Mouse (Mus musculus) liver, embryonic 12.5 days (tissue): ENCODE measurements at regions not wholly inside any gene's neighbourhood (a gene's known extent, or its start where the extent isn't known, plus 50 kb on each side); places are given as distances from the start of the nearest gene placed in this dataset.

Experiments used
- ATAC-seq: fragments of 200-750 bp; cut with Nextera tagmentation; 2 replicates; pipeline ENCODE4 v1.8.0; 2017; ENCODE audit warnings: moderate number of reproducible peaks, mild to moderate bottlenecking, moderate library complexity
- H3K27ac ChIP-seq: fragments of 300-500 bp; sonication (generic); 2 replicates; pipeline ENCODE4 v1.5.1; 2016; ENCODE audit warnings: mild to moderate bottlenecking
- H3K27me3 ChIP-seq: fragments of 300-500 bp; sonication (generic); replicated peaks from 2 replicates; pipeline ENCODE4 v1.6.1; 2016; ENCODE audit warnings: mild to moderate bottlenecking, moderate library complexity
- H3K36me3 ChIP-seq: fragments of 300-500 bp; sonication (generic); 2 replicates; pipeline ENCODE4 v1.6.1; 2016; ENCODE audit warnings: mild to moderate bottlenecking, moderate library complexity
- H3K4me1 ChIP-seq: fragments of 300-500 bp; sonication (generic); 2 replicates; pipeline ENCODE4 v1.6.1; 2016
- H3K4me2 ChIP-seq: fragments of 300-500 bp; sonication (generic); 2 replicates; pipeline ENCODE4 v1.6.1; 2016; ENCODE audit warnings: mild to moderate bottlenecking, moderate library complexity
- H3K4me3 ChIP-seq: fragments of 300-500 bp; sonication (generic); 2 replicates; pipeline ENCODE4 v1.5.1; 2016; ENCODE audit warnings: mild to moderate bottlenecking, moderate library complexity
- H3K9ac ChIP-seq: fragments of 300-500 bp; sonication (generic); 2 replicates; pipeline ENCODE4 v1.6.1; 2016; ENCODE audit warnings: mild to moderate bottlenecking, moderate library complexity
- H3K9me3 ChIP-seq: fragments of 300-500 bp; sonication (generic); replicated peaks from 2 replicates; pipeline ENCODE4 v1.6.1; 2016; ENCODE audit warnings: mild to moderate bottlenecking, moderate library complexity
- WGBS: fragments of 180-500 bp; shearing (Covaris S2); methylation state at CpG from one replicate; pipeline ENCODE4 v1.1.7; 2016; ENCODE audit not compliant: insufficient replicate concordance; 5-methylcytosine and 5-hydroxymethylcytosine counted together

- Histone ChIP-seq H3K9ac (no peak overlapping the region), H3K4me3 (no peak overlapping the region), H3K27me3 (no peaks in the 10 kb centered on the region), H3K4me1 (no peaks in the 10 kb centered on the region; the same call in 1 of the 2 replicates), H3K9me3 (no peaks in the 10 kb centered on the region), H3K27ac (no peak overlapping the region), H3K36me3 (no peaks in the 10 kb centered on the region), H3K4me2 (no peak overlapping the region)
- no peak for ATAC-seq
- WGBS, result 43% methylated on average over 4 of the region's 4 CpGs
Measured at GRCm38 (mm10) chr4:87658316-87658715, 374.8 kb downstream of the Mllt3 start.

- no peaks in the 10 kb centered on the region for H3K27me3 ChIP-seq
- H3K4me3 ChIP-seq, result no peak overlapping the region
- H3K27ac ChIP-seq, result no peak overlapping the region
- no peak overlapping the region for H3K4me2 ChIP-seq
- no peaks in the 10 kb centered on the region for H3K36me3 ChIP-seq
- no peaks in the 10 kb centered on the region for H3K9me3 ChIP-seq
- H3K4me1 ChIP-seq, result no peaks in the 10 kb centered on the region; the same call in 1 of the 2 replicates
- ATAC-seq, result no peak
- 29% methylated on average over 2 of the region's 2 CpGs for WGBS
- no peak overlapping the region for H3K9ac ChIP-seq
Measured at GRCm38 (mm10) chr4:87657855-87658254, 375.3 kb downstream of the Mllt3 start.

- no peak overlapping the region for H3K4me3 ChIP-seq
- no peak overlapping the region for H3K27ac ChIP-seq
- H3K27me3 ChIP-seq, result peaks cover 3% of the 10 kb centered on the region; the same call in 1 of the 2 replicates
- H3K9ac ChIP-seq, result no peak overlapping the region
- H3K36me3 ChIP-seq, result no peaks in the 10 kb centered on the region
- WGBS, result 43% methylated on average over 5 of the region's 5 CpGs
- no peak overlapping the region for H3K4me2 ChIP-seq
- no peaks in the 10 kb centered on the region; the same call in 1 of the 2 replicates for H3K4me1 ChIP-seq
- no peaks in the 10 kb centered on the region for H3K9me3 ChIP-seq
- no peak for ATAC-seq
Measured at GRCm38 (mm10) chr4:87653440-87654165, 379.6 kb downstream of the Mllt3 start.

GRCm38 (mm10) chr4:87652314-87652934 lies 380.7 kb downstream of the Mllt3 start:
- Histone ChIP-seq H3K9ac (no peak overlapping the region), H3K4me3 (no peak overlapping the region), H3K4me2 (no peak overlapping the region), H3K36me3 (no peaks in the 10 kb centered on the region), H3K9me3 (no peaks in the 10 kb centered on the region), H3K4me1 (no peaks in the 10 kb centered on the region), H3K27me3 (peaks cover 3% of the 10 kb centered on the region; the same call in 1 of the 2 replicates), H3K27ac (no peak overlapping the region)
- WGBS, result 53% methylated on average over 8 of the region's 8 CpGs
- ATAC-seq, result no peak

- Histone ChIP-seq H3K36me3 (no peaks in the 10 kb centered on the region), H3K27me3 (peaks cover 3% of the 10 kb centered on the region; the same call in 1 of the 2 replicates), H3K4me2 (no peak overlapping the region), H3K4me3 (no peak overlapping the region), H3K9ac (no peak overlapping the region), H3K9me3 (no peaks in the 10 kb centered on the region), H3K27ac (no peak overlapping the region), H3K4me1 (no peaks in the 10 kb centered on the region)
- WGBS, result 69% methylated on average over 3 of the region's 3 CpGs
- no peak for ATAC-seq
Measured at GRCm38 (mm10) chr4:87651275-87651674, 381.9 kb downstream of the Mllt3 start.

GRCm38 (mm10) chr4:87650837-87651236 lies 382.3 kb downstream of the Mllt3 start:
- no peak overlapping the region for H3K9ac ChIP-seq
- H3K4me3 ChIP-seq, result no peak overlapping the region
- no peaks in the 10 kb centered on the region for H3K9me3 ChIP-seq
- no peaks in the 10 kb centered on the region for H3K4me1 ChIP-seq
- H3K36me3 ChIP-seq, result no peaks in the 10 kb centered on the region
- no peak for ATAC-seq
- peaks cover 3% of the 10 kb centered on the region; the same call in 1 of the 2 replicates for H3K27me3 ChIP-seq
- no peak overlapping the region for H3K4me2 ChIP-seq
- 62% methylated on average over 6 of the region's 6 CpGs for WGBS
- no peak overlapping the region for H3K27ac ChIP-seq

GRCm38 (mm10) chr4:87650393-87650792 lies 382.8 kb downstream of the Mllt3 start:
- Histone ChIP-seq H3K36me3 (no peaks in the 10 kb centered on the region), H3K27me3 (peaks cover 3% of the 10 kb centered on the region; the same call in 1 of the 2 replicates), H3K4me2 (no peak overlapping the region), H3K4me1 (no peaks in the 10 kb centered on the region), H3K9ac (no peak overlapping the region), H3K4me3 (no peak overlapping the region), H3K27ac (no peak overlapping the region), H3K9me3 (no peaks in the 10 kb centered on the region)
- ATAC-seq, result no peak
- 65% methylated on average over 3 of the region's 3 CpGs for WGBS

GRCm38 (mm10) chr4:87648919-87649318 lies 384.2 kb downstream of the Mllt3 start:
- no peak overlapping the region for H3K9ac ChIP-seq
- no peaks in the 10 kb centered on the region for H3K36me3 ChIP-seq
- no peaks in the 10 kb centered on the region for H3K9me3 ChIP-seq
- H3K4me3 ChIP-seq, result no peak overlapping the region
- no peak overlapping the region for H3K4me2 ChIP-seq
- no peak for ATAC-seq
- no peak overlapping the region for H3K27ac ChIP-seq
- H3K27me3 ChIP-seq, result peaks cover 3% of the 10 kb centered on the region; the same call in 1 of the 2 replicates
- no peaks in the 10 kb centered on the region for H3K4me1 ChIP-seq

GRCm38 (mm10) chr4:87647932-87648911 lies 384.9 kb downstream of the Mllt3 start:
- Histone ChIP-seq H3K4me3 (no peak overlapping the region), H3K4me2 (peak overlapping the region; percentile 41), H3K9me3 (no peaks in the 10 kb centered on the region), H3K4me1 (no peaks in the 10 kb centered on the region), H3K9ac (no peak overlapping the region), H3K27ac (no peak overlapping the region), H3K36me3 (no peaks in the 10 kb centered on the region), H3K27me3 (peaks cover 3% of the 10 kb centered on the region; the same call in 1 of the 2 replicates)
- ATAC-seq, result no peak
- WGBS, result 24% methylated on average over 26 of the region's 26 CpGs

GRCm38 (mm10) chr4:87642002-87642401 lies 391.2 kb downstream of the Mllt3 start:
- Histone ChIP-seq H3K27me3 (no peaks in the 10 kb centered on the region), H3K4me2 (no peak overlapping the region), H3K9me3 (no peaks in the 10 kb centered on the region), H3K4me1 (no peaks in the 10 kb centered on the region), H3K27ac (no peak overlapping the region), H3K4me3 (no peak overlapping the region), H3K36me3 (no peaks in the 10 kb centered on the region), H3K9ac (no peak overlapping the region)
- 66% methylated on average over 5 of the region's 5 CpGs for WGBS
- no peak for ATAC-seq

- 62% methylated on average over 3 of the region's 3 CpGs for WGBS
- Histone ChIP-seq H3K36me3 (no peaks in the 10 kb centered on the region), H3K27ac (no peak overlapping the region), H3K27me3 (no peaks in the 10 kb centered on the region), H3K4me3 (no peak overlapping the region), H3K4me1 (no peaks in the 10 kb centered on the region), H3K9ac (no peak overlapping the region), H3K4me2 (no peak overlapping the region), H3K9me3 (no peaks in the 10 kb centered on the region)
- no peak for ATAC-seq
Measured at GRCm38 (mm10) chr4:87641551-87641950, 391.6 kb downstream of the Mllt3 start.

GRCm38 (mm10) chr4:87638380-87638646 lies 394.9 kb downstream of the Mllt3 start:
- no peaks in the 10 kb centered on the region for H3K27me3 ChIP-seq
- 57% methylated on average over 1 of the region's 1 CpGs for WGBS
- H3K27ac ChIP-seq, result no peak overlapping the region
- no peak overlapping the region for H3K4me3 ChIP-seq
- no peaks in the 10 kb centered on the region for H3K9me3 ChIP-seq
- ATAC-seq, result no peak
- H3K9ac ChIP-seq, result no peak overlapping the region
- no peaks in the 10 kb centered on the region for H3K4me1 ChIP-seq
- H3K4me2 ChIP-seq, result no peak overlapping the region
- H3K36me3 ChIP-seq, result no peaks in the 10 kb centered on the region
